11 mouse cellular contexts compared by ENCODE assay signal in genomic region chr8:121316009-121316408, GRCm38 (mm10).
DNase-seq lines count a peak whose midpoint lies in the region; ATAC-seq lines count a peak whose summit lies in the region.
"Had no signal": no experiment of that assay in that cellular context is flagged by ENCODE, and none has a peak within 500 bp of the region (broad histone marks: within the 10 kb centered on the region; RNA-seq: fewer than 3 reads in every experiment).

No protein-coding gene starts in this region.

- no peaks in the 10 kb centered on the region for H3K9me3 ChIP-seq in kidney, embryonic 15.5 days (replicated peaks)
- H3K9me3 ChIP-seq in neural tube, embryonic 15.5 days (replicated peaks), result no peaks in the 10 kb centered on the region
- H3K9me3 ChIP-seq: hindbrain, embryonic 13.5 days had no signal

- no peaks in the 10 kb centered on the region for H3K27me3 ChIP-seq in kidney, embryonic 15.5 days
- H3K27me3 ChIP-seq in neural tube, embryonic 15.5 days (replicated peaks), result no peaks in the 10 kb centered on the region

- DNase-seq in kidney, adult 8-10 months, result no peak
- DNase-seq in neural tube, embryonic 10.5 days (ENCODE audit: extremely low spot score, low spot score), result peak; percentile 40
- peak; percentile 60 for DNase-seq in heart, postnatal 4 days
- DNase-seq in mesoderm, embryonic 11.5 days (ENCODE audit: low read depth, low spot score), result peak; percentile 57
- no peak for DNase-seq in left cerebral cortex, postnatal 25 days (ENCODE audit: low spot score in 2 of 2)
- DNase-seq: adrenal gland, adult 2 months; right cerebral cortex, postnatal 25 days had no signal

- no peaks in the 10 kb centered on the region for H3K36me3 ChIP-seq in kidney, embryonic 15.5 days
- no peaks in the 10 kb centered on the region for H3K36me3 ChIP-seq in neural tube, embryonic 15.5 days
- H3K36me3 ChIP-seq: hindbrain, embryonic 13.5 days had no signal

- 6% methylated on average over 18 of the region's 18 CpGs for WGBS in kidney, embryonic 15.5 days
- 73% methylated on average over 18 of the region's 18 CpGs for WGBS in neural tube, embryonic 15.5 days

- H3K4me2 ChIP-seq in kidney, embryonic 15.5 days, result no peak overlapping the region; the same call in 1 of the 2 replicates
- no peak overlapping the region for H3K4me2 ChIP-seq in neural tube, embryonic 15.5 days
- H3K4me2 ChIP-seq: hindbrain, embryonic 13.5 days had no signal

- H3K4me3 ChIP-seq in kidney, embryonic 15.5 days (replicated peaks), result no peak overlapping the region
- H3K4me3 ChIP-seq in neural tube, embryonic 15.5 days (replicated peaks), result no peak overlapping the region
- H3K4me3 ChIP-seq: hindbrain, embryonic 13.5 days; layer of hippocampus, adult 2 months had no signal

- 0 out of 2 replicates have a peak, but pooled peaks have one; percentile 38 for ATAC-seq in kidney, embryonic 15.5 days (replicated peaks; ENCODE audit: low FRiP score)
- no peak for ATAC-seq in neural tube, embryonic 15.5 days (ENCODE audit: low FRiP score)

- peak overlapping the region; percentile 83 for H3K27ac ChIP-seq in kidney, embryonic 15.5 days
- H3K27ac ChIP-seq in neural tube, embryonic 15.5 days (replicated peaks), result no peak overlapping the region
- H3K27ac ChIP-seq: hindbrain, embryonic 13.5 days; layer of hippocampus, adult 2 months had no signal

- intact Hi-C loops in left cerebral cortex, postnatal 25 days (cut with DNase I), result no loop called here

- peaks cover 66% of the 10 kb centered on the region for H3K4me1 ChIP-seq in kidney, embryonic 15.5 days
- H3K4me1 ChIP-seq in neural tube, embryonic 15.5 days, result peaks cover 8% of the 10 kb centered on the region

- no peak overlapping the region for H3K9ac ChIP-seq in kidney, embryonic 15.5 days
- H3K9ac ChIP-seq in neural tube, embryonic 15.5 days (replicated peaks), result no peak overlapping the region
- H3K9ac ChIP-seq: hindbrain, embryonic 13.5 days had no signal

Comparison
In these comparisons a context has a peak if more than half of its experiments do, and no peak if none do; other contexts are left out.
1. DNase-seq: peak in neural tube, embryonic 10.5 days (single experiment), heart, postnatal 4 days (single experiment) and mesoderm, embryonic 11.5 days (single experiment); none in kidney, adult 8-10 months (0 of 2) and left cerebral cortex, postnatal 25 days (0 of 2).